Mouse (Mus musculus) activated CD4-positive, CD25-positive, alpha-beta regulatory T cell, adult 4 months (primary cell): ENCODE measurements around the gene Cyp2w1. TPM values are rescaled to one million over a fixed set of nuclear protein-coding genes. Genes with fewer than 3 reads are reported as not detected.
"Not testable (repeated sequence)": the region's sequence is repeated elsewhere in the genome, so short reads cannot be mapped to it uniquely, and the experiment has no call there.

Experiments
- ATAC-seq: one replicate; pipeline ENCODE4 v1.8.0; 2017
- polyA plus RNA-seq, 2 experiments: library from polyadenylated mRNA; unstranded; fragments of 100-300 nt; shearing (Covaris generic); gene quantifications; one replicate each; pipeline ENCODE4 v1.2.1; 2017

Cyp2w1 gene
- polyA plus RNA-seq, 2 experiments from 2014 or later = not detected

DNA sequence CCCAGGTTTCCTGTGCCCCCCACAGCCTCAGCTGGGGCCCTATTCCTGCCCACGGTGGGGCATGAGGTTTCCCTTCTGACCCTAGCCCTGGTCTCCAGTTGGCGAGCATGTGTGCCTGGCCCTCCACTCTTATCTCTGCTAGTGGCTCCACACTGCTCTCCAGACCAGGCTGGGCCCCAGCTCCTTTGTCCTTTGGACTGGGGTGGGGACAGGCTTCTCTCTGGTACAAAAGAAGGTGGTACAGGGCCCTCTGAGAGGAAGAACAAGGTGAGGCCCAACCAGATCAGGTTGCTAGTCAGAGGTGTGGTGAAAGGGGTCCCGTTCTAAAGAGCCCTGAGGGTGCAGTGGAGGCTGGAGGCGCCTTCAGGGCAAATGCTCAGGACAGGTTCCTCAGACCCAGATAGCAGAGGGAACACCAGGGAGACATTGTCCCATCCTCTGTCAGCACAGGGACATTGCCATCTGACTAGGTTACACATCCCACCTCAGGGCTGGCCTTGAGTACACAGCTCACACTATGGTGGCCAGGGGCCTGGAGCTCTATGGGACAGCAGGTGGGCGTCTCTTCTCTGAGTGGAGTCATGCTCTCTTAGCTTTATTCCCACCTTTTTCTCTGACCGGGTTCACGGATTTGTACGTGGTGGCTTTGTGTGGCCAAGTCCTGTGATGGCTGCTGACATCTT, 19.7 kb upstream of the Cyp2w1 start:
- no peak for ATAC-seq

GRCm38 (mm10) chr5:139333301-139334013, 19.0 kb upstream of the Cyp2w1 start:
- no peak for ATAC-seq

- ATAC-seq = not testable (repeated sequence)
Measured at GRCm38 (mm10) chr5:139334394-139334793, 18.0 kb upstream of the Cyp2w1 start.

DNA sequence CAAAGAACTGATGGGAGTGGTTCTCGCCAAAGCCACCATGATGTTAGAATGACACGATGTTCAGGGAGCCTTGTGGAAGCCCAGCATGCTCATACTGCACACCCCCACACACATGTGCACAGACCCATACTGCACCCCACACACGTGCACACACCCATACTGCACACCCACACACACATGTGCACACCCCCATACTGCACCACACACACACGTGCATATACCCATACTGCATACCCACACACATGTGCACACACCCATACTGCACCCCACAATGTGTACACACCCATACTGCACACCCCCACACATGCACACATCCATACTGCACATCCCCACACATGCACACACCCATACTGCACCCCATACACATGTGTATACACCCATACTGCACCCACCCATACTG, 16.8 kb upstream of the Cyp2w1 start:
- ATAC-seq = no peak

- ATAC-seq = no peak
Measured at GRCm38 (mm10) chr5:139337826-139338370, 14.5 kb upstream of the Cyp2w1 start.

DNA sequence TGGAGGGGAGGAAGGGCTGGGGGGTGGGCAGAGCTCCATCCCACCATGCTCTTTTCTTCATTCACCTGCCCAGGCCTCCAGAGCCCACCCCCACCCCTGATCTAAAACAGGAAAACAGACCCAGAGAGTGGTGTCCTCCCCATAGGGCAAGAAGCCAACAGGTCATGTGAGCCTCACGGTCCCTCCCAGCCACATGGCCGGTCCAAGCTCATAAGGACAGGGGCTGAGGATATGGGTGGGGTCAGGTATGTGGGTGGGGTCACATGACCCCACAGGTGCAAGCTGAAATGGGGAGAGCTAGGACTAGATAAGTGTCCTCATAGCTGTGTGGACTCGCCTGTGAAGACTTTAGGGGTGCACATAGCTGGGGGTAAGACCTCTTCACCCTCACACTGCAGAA, 14.0 kb upstream of the Cyp2w1 start:
- no peak for ATAC-seq

DNA sequence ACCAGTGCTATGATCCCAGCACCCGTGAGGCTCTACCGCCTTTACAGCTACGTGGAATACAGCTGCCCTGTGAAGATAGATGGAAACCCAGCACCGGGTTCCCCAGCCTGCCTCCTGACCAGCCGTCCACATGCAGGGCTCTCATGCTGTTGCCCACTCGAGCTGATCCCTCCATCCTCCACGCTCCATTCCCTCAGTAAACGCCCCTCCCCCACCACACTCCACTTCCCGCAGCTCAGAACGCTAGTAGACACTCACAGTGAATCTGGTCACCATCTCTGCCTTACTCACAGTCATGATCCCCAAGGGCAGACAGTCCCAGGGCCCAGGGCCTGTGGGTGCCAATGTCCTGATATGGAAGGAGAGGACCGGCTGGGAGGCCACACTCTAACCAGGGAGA, 13.5 kb upstream of the Cyp2w1 start:
- ATAC-seq = no peak

GRCm38 (mm10) chr5:139344021-139344686, 8.3 kb upstream of the Cyp2w1 start:
- peak; percentile 69 for ATAC-seq

GRCm38 (mm10) chr5:139344687-139345363, 7.6 kb upstream of the Cyp2w1 start:
- ATAC-seq = peak; percentile 96

DNA sequence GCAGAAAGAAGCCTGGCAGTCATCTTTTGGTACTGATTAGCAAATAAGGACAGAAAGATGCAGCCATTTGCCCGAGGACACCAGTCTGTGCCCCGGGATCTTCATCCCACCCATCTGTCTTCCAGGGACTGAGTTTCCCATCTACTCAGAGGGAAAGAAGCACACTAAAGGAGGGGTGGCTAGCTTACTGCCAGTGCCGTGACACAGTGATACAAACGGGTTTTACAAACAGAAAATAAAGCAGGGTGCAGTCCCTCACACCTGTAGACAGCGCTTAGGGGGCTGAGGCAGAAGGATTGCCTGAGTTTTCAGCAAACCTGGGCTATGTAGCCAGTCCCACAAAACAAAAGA, 7.1 kb upstream of the Cyp2w1 start:
- no peak for ATAC-seq

DNA sequence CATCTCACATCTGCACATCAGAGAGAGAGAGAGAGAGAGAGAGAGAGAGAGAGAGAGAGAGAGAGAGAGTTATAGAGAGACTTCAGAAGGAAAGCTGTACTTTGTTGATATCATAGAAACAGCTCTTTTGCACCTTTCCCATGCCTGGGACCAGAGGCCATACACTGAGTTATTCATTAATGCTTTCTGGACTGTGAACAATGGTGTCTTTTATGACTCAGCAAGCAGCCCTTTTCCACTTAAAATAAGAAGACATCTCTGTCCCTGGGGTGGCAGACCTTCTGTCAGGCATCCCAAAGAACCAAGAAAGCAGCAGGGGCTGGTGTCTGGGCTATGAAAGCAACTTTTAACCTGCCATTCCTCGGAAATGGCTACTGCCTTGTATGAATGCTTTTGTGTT, 5.2 kb upstream of the Cyp2w1 start:
- ATAC-seq = no peak

GRCm38 (mm10) chr5:139349713-139350112, 2.7 kb upstream of the Cyp2w1 start:
- no peak for ATAC-seq

DNA sequence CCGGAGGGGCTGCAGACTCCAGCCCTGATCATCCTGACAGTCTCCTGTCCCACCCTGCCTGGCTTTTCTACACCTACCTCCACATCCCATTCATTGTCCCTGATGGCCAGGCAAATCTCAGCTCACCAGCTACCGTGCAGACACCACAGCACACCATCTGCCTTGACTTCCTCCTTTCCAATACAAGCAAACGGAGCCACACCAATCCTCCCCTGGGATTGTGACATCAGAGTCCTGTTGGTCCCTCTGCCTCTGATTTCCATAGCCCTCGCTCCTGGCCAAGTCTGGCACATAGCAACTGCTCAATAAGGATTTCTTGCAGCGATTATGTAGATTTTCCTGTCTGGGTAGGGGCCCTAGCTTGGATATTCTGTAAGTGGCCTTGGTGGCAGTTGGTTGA, 1.3 kb upstream of the Cyp2w1 start, which contains the start of gene Cox19:
TSS of gene Cox19 (minus strand) at position 285 of the 400 bp plus-strand sequence.
- no peak for ATAC-seq

GRCm38 (mm10) chr5:139351628-139352027, 789 bp upstream of the Cyp2w1 start:
- ATAC-seq = no peak

GRCm38 (mm10) chr5:139353496-139353895, 1.1 kb downstream of the Cyp2w1 start:
- ATAC-seq = no peak

DNA sequence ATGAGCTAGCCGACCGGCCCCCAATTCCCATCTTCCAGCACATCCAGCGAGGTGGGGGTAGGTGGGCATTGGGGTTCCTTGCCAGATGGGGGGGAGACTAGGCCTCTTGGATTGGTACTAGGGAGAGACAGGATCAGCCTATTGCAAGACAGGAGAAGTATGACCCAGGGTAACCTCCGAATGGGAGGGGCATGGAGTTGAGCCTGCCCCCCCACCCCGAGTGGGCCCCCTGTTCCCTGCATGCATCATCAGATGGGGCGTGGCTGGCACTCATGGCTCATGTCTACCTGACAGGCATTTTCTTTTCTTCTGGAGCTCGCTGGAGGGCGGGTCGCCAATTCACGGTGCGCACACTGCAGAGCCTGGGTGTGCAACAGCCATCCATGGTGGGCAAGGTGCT, 1.5 kb downstream of the Cyp2w1 start:
- ATAC-seq = no peak

GRCm38 (mm10) chr5:139355235-139355772, 2.9 kb downstream of the Cyp2w1 start:
- ATAC-seq = no peak

DNA sequence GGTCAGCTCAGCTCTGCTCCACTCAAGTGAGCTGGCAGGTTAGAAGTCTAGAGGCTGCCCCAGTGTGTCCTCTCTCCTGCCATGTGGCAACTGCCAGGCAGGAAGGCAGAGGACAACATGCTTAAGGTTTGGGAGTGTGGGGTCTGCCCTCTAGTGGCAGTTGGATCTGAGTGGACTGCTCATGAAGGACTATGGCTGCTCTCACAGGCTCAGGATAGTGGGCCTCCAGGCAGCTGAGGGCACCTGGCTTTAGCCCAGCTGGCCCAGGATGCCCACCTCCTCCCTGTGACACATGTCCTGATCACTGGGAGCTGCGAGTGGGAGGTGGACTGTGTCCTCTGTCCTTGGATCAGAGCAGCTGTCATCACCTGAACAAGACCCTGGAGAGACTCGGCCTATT, 6.2 kb downstream of the Cyp2w1 start:
- ATAC-seq = no peak

DNA sequence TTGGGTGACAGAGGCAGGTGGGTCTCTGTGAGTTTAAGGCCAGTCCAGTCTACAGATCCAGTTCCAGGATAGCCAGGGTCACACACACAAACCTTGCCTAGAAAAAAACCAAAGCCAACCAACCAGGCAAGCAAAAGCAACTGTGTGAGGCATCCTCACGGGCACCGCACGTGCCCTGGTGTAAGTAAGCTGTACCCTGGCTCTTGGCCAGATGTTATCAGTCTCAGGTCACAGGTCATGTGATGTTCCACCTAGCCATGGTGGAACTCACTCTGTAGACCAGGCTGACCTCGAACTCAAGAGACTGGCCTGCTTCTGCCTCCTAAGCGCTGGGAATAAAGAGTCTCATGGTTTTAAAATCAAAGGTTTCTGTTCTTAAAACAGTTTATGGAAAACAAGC, 6.8 kb downstream of the Cyp2w1 start:
- no peak for ATAC-seq

GRCm38 (mm10) chr5:139363858-139364257, 11.4 kb downstream of the Cyp2w1 start:
- ATAC-seq = no peak

- ATAC-seq = peak; percentile 64
Measured at GRCm38 (mm10) chr5:139364260-139364910, 12.0 kb downstream of the Cyp2w1 start.
